Mouse (Mus musculus) brain, embryonic 14.5 days (tissue): ENCODE data around the gene Rpsa. TPM values are rescaled to one million over a fixed set of nuclear protein-coding genes. Genes with fewer than 3 reads are reported as not detected.

Experiments
- DNase-seq: peaks from one replicate; pipeline ENCODE4 v3.0.0-alpha.2; 2011; ENCODE audit warnings: low read depth
- CTCF ChIP-seq: fragments of 200-500 bp; IDR thresholded peaks from 2 replicates; pipeline ENCODE4 v1.5.1; 2012; ENCODE audit warnings: inconsistent platforms, mild to moderate bottlenecking, moderate library complexity, borderline replicate concordance; ENCODE audit not compliant: insufficient read depth, insufficient read length; ENCODE audit errors: extremely low read depth
- POLR2A ChIP-seq: fragments of 200-500 bp; IDR thresholded peaks from 2 replicates; pipeline ENCODE4 v1.6.1; 2012; ENCODE audit warnings: mild to moderate bottlenecking, inconsistent platforms, borderline replicate concordance; ENCODE audit not compliant: poor library complexity, insufficient read depth, insufficient read length, severe bottlenecking; ENCODE audit errors: extremely low read depth
- polyA plus RNA-seq: library from polyadenylated mRNA; depleted of rRNA; stranded (reverse); fragments of >200 nt; gene quantifications from 2 replicates; pipeline ENCODE4 v1.2.3, GENCODE M21; 2012; rRNA removed

Gene Rpsa
- 1,952 and 2,264 TPM in 2 replicates for polyA plus RNA-seq

- TF ChIP-seq POLR2A (peak; percentile 88), CTCF (no peak)
- peak; percentile 99 for DNase-seq
Observed at GRCm38 (mm10) chr9:120127538-120128251, at the start of gene Rpsa. Gene Rpsa (plus strand): TSS chr9:120127689.

GRCm38 (mm10) chr9:120078241-120078640 is 49.2 kb upstream of the Rpsa start:
- no peak for TF ChIP-seq POLR2A
- TF ChIP-seq CTCF: no peak

GRCm38 (mm10) chr9:120079901-120080300 is 47.6 kb upstream of the Rpsa start:
- no peak for DNase-seq
- no peak for TF ChIP-seq POLR2A
- no peak for TF ChIP-seq CTCF

More at GRCm38 (mm10) chr9:120078241-120078640, 49.2 kb upstream of the Rpsa start:
- DNase-seq: no peak

GRCm38 (mm10) chr9:120080546-120081108 is 46.9 kb upstream of the Rpsa start:
- TF ChIP-seq CTCF (0 out of 2 replicates have a peak, but pooled peaks have one; percentile 3), POLR2A (no peak)
- peak; percentile 19 for DNase-seq

- TF ChIP-seq POLR2A: no peak
- peak; percentile 35; the same call in 1 of the 2 replicates for TF ChIP-seq CTCF
- no peak for DNase-seq
Observed at GRCm38 (mm10) chr9:120081247-120081646, 46.2 kb upstream of the Rpsa start.

- no peak for TF ChIP-seq POLR2A
- TF ChIP-seq CTCF: no peak
Observed at GRCm38 (mm10) chr9:120081967-120082366, 45.5 kb upstream of the Rpsa start.

GRCm38 (mm10) chr9:120082691-120083090 is 44.8 kb upstream of the Rpsa start:
- DNase-seq: no peak
- TF ChIP-seq CTCF (no peak), POLR2A (no peak)

More at GRCm38 (mm10) chr9:120081967-120082366, 45.5 kb upstream of the Rpsa start:
- DNase-seq: peak; percentile 11

- no peak for DNase-seq
- TF ChIP-seq CTCF (no peak), POLR2A (no peak)
Observed at GRCm38 (mm10) chr9:120083158-120083894, 44.2 kb upstream of the Rpsa start.

- TF ChIP-seq POLR2A (no peak), CTCF (no peak)
- DNase-seq: no peak
Observed at GRCm38 (mm10) chr9:120084406-120084805, 43.1 kb upstream of the Rpsa start.

- TF ChIP-seq CTCF (no peak), POLR2A (no peak)
- no peak for DNase-seq
Observed at GRCm38 (mm10) chr9:120089125-120089524, 38.4 kb upstream of the Rpsa start.

GRCm38 (mm10) chr9:120091086-120091485 is 36.4 kb upstream of the Rpsa start:
- no peak for DNase-seq
- no peak for TF ChIP-seq CTCF
- TF ChIP-seq POLR2A: no peak
